Mouse (Mus musculus) CH12.LX (cell line): ENCODE data around the gene Nbas. TPM values are rescaled to one million over a fixed set of nuclear protein-coding genes. Genes with fewer than 3 reads are reported as not detected.

ENCODE experiments used
- DNase-seq: peaks from one replicate; pipeline ENCODE4 v3.0.0-alpha.2; 2013; ENCODE audit errors: extremely low read depth
- H3K27ac ChIP-seq: 2 replicates; pipeline ENCODE4 v1.5.1; 2012; ENCODE audit warnings: low read depth, mild to moderate bottlenecking, control low read depth, moderate library complexity; ENCODE audit not compliant: insufficient read depth
- H3K27me3 ChIP-seq: replicated peaks from 2 replicates; pipeline ENCODE3; 2012; ENCODE audit warnings: inconsistent platforms
- H3K36me3 ChIP-seq, 2 experiments: replicated peaks in 1 of 2; 2 replicates each; pipeline versions ENCODE3 to v1.6.1; 2012; ENCODE audit warnings: inconsistent platforms in 1 of 2, low read length in 1 of 2, mild to moderate bottlenecking in 1 of 2, mixed read lengths in 1 of 2, moderate library complexity in 1 of 2; ENCODE audit not compliant: control insufficient read depth in 1 of 2, insufficient read depth in 1 of 2
- H3K4me1 ChIP-seq, 2 experiments: 2 replicates each; pipeline ENCODE4 v1.6.1; 2012; ENCODE audit warnings: inconsistent platforms in 1 of 2, moderate library complexity in 1 of 2; ENCODE audit not compliant: insufficient read depth in 2 of 2, control insufficient read depth in 1 of 2
- H3K4me2 ChIP-seq: 2 replicates; pipeline ENCODE4 v1.6.1; 2012; ENCODE audit warnings: low read depth, mild to moderate bottlenecking, control low read depth; ENCODE audit not compliant: poor library complexity, insufficient read depth, severe bottlenecking
- H3K4me3 ChIP-seq, 3 experiments: fragments of 150-350 bp in 1 of 3; sonication (generic) in 1 of 3; replicated peaks in 1 of 3; 2 replicates each; pipeline versions ENCODE3 to v1.5.1; 2011 to 2012; ENCODE audit warnings: low read depth in 2 of 3, low read length in 2 of 3, mild to moderate bottlenecking in 2 of 3, moderate library complexity in 2 of 3, control low read depth in 1 of 3, improper control_type of control experiment in 1 of 3, inconsistent platforms in 1 of 3, mixed read lengths in 1 of 3; ENCODE audit not compliant: poor library complexity in 1 of 3
- H3K79me2 ChIP-seq: replicated peaks from 2 replicates; pipeline ENCODE4 v1.6.1; 2012; ENCODE audit warnings: mild to moderate bottlenecking, moderate library complexity; ENCODE audit not compliant: control insufficient read depth, poor library complexity, insufficient read depth, severe bottlenecking; ENCODE audit errors: extremely low read depth
- H3K9ac ChIP-seq: 2 replicates; pipeline ENCODE4 v1.6.1; 2012; ENCODE audit warnings: low read depth, mild to moderate bottlenecking, control low read depth, moderate library complexity; ENCODE audit not compliant: insufficient read depth
- H3K9me3 ChIP-seq: replicated peaks from 2 replicates; pipeline ENCODE3; 2012; ENCODE audit warnings: low read length, inconsistent platforms, mixed read lengths
- CHD1 ChIP-seq: IDR thresholded peaks from 2 replicates; pipeline ENCODE4 v1.6.1; 2012; ENCODE audit warnings: low read depth, low read length, improper control_type of control experiment, inconsistent platforms
- CHD2 ChIP-seq: IDR thresholded peaks from 2 replicates; pipeline ENCODE4 v1.6.1; 2011; ENCODE audit warnings: low read length, improper control_type of control experiment
- E2F4 ChIP-seq: IDR thresholded peaks from 2 replicates; pipeline ENCODE4 v1.6.1; 2011; ENCODE audit warnings: low read depth, low read length, improper control_type of control experiment; ENCODE audit not compliant: insufficient replicate concordance
- EP300 ChIP-seq: IDR thresholded peaks from 2 replicates; pipeline ENCODE4 v1.6.1; 2011; ENCODE audit warnings: low read length, improper control_type of control experiment
- IRF4 ChIP-seq: IDR thresholded peaks from 2 replicates; pipeline ENCODE4 v1.6.1; 2014; ENCODE audit warnings: low read depth, mild to moderate bottlenecking, inconsistent platforms, low read length, improper control_type of control experiment
- JUN ChIP-seq: IDR thresholded peaks from 2 replicates; pipeline ENCODE4 v1.6.1; 2011; ENCODE audit warnings: low read depth, mild to moderate bottlenecking, low read length, improper control_type of control experiment, moderate library complexity; ENCODE audit not compliant: insufficient read depth
- JUND ChIP-seq: conservative IDR thresholded peaks from 2 replicates; pipeline ENCODE4 v1.6.1; 2011; ENCODE audit warnings: low read depth, low read length, improper control_type of control experiment
- MAFK ChIP-seq: IDR thresholded peaks from 2 replicates; pipeline ENCODE4 v1.6.1; 2011; ENCODE audit warnings: low read length, improper control_type of control experiment; ENCODE audit not compliant: insufficient replicate concordance
- MAX ChIP-seq: IDR thresholded peaks from 2 replicates; pipeline ENCODE4 v1.6.1; 2011; ENCODE audit warnings: low read length, improper control_type of control experiment
- MAZ ChIP-seq: IDR thresholded peaks from 2 replicates; pipeline ENCODE4 v1.6.1; 2012; ENCODE audit warnings: low read depth, mild to moderate bottlenecking, inconsistent platforms, low read length, improper control_type of control experiment, moderate library complexity
- MXI1 ChIP-seq: IDR thresholded peaks from 2 replicates; pipeline ENCODE4 v1.6.1; 2011; ENCODE audit warnings: mild to moderate bottlenecking, low read depth, low read length, improper control_type of control experiment
- NRF1 ChIP-seq: IDR thresholded peaks from 2 replicates; pipeline ENCODE4 v1.6.1; 2014; ENCODE audit warnings: low read depth, mild to moderate bottlenecking, inconsistent platforms, low read length, improper control_type of control experiment, moderate library complexity
- PAX5 ChIP-seq: IDR thresholded peaks from 2 replicates; pipeline ENCODE4 v1.6.1; 2012; ENCODE audit warnings: low read length, inconsistent platforms, mixed read lengths
- POLR2A ChIP-seq: IDR thresholded peaks from 2 replicates; pipeline ENCODE4 v1.6.1; 2011; ENCODE audit warnings: low read depth, mild to moderate bottlenecking, improper control_type of control experiment, low read length
- RAD21 ChIP-seq: IDR thresholded peaks from 2 replicates; pipeline ENCODE4 v1.6.1; 2011; ENCODE audit warnings: low read depth, mild to moderate bottlenecking, low read length, improper control_type of control experiment, moderate library complexity
- SIN3A ChIP-seq: IDR thresholded peaks from 2 replicates; pipeline ENCODE4 v1.6.1; 2012; ENCODE audit warnings: low read length, improper control_type of control experiment, inconsistent platforms
- TCF12 ChIP-seq: IDR thresholded peaks from 2 replicates; pipeline ENCODE4 v1.6.1; 2014; ENCODE audit warnings: low read depth, mild to moderate bottlenecking, inconsistent platforms, low read length, improper control_type of control experiment
- UBTF ChIP-seq: IDR thresholded peaks from 2 replicates; pipeline ENCODE4 v1.6.1; 2012; ENCODE audit warnings: low read depth, mild to moderate bottlenecking, inconsistent platforms, low read length, improper control_type of control experiment, moderate library complexity
- USF2 ChIP-seq: conservative IDR thresholded peaks from 2 replicates; pipeline ENCODE4 v1.6.1; 2011; ENCODE audit warnings: low read depth, low read length, improper control_type of control experiment
- ZKSCAN1 ChIP-seq: IDR thresholded peaks from 2 replicates; pipeline ENCODE4 v1.6.1; 2012; ENCODE audit warnings: low read depth, inconsistent platforms, low read length, improper control_type of control experiment, borderline replicate concordance
- ZMIZ1 ChIP-seq: IDR thresholded peaks from 2 replicates; pipeline ENCODE4 v1.6.1; 2012; ENCODE audit warnings: low read depth, mild to moderate bottlenecking, inconsistent platforms, low read length, improper control_type of control experiment
- ZNF384 ChIP-seq: IDR thresholded peaks from 2 replicates; pipeline ENCODE4 v1.6.1; 2012; ENCODE audit warnings: low read depth, low read length, improper control_type of control experiment, inconsistent platforms
- dilution Hi-C: fragments of 300-500 bp; cut with MboI; formaldehyde crosslinking; loops from 2 replicates; pipeline ENCODE4 v1.14.3; 2020; ENCODE audit warnings: low sequenced_read_pairs; ENCODE audit not compliant: extremely low pct_unique_long_range_greater_than_20kb, extremely low pct_ligation_motif_present
- in situ Hi-C: fragments of 300-500 bp; cut with MboI; formaldehyde crosslinking; loops from 3 replicates; pipeline ENCODE4 v1.14.3; 2019; ENCODE audit warnings: low sequenced_read_pairs, low pct_ligation_motif_present, low pct_unique_long_range_greater_than_20kb, mixed read lengths
- polyA plus RNA-seq: library from polyadenylated mRNA; unstranded; fragments of >175 nt; gene quantifications from 2 replicates; pipeline ENCODE4 v1.2.1, GENCODE M21; 2012; ENCODE audit warnings: low read depth; ENCODE audit not compliant: insufficient read length
- total RNA-seq, 2 experiments: library from RNA; depleted of rRNA; stranded (reverse); fragments of 300-350 nt in 1 of 2; fragments of >200 nt in 1 of 2; gene quantifications; 2 replicates each; pipeline ENCODE4 v1.2.3; 2012 to 2014

The Nbas gene
- total and polyA plus RNA-seq, 3 experiments: 16.9 to 51.6 (median 22.1) TPM

GRCm38 (mm10) chr12:13303037-13303436 lies 34.1 kb downstream of the Nbas start:
- Histone ChIP-seq H3K36me3 (peaks cover 46 to 80% of the 10 kb centered on the region in 2 experiments), H3K4me3 (no peak overlapping the region), H3K79me2 (no peaks in the 10 kb centered on the region), H3K9ac (no peak overlapping the region), H3K27ac (no peak overlapping the region), H3K4me2 (no peak overlapping the region), H3K4me1 (no peaks in the 10 kb centered on the region), H3K9me3 (no peaks in the 10 kb centered on the region), H3K27me3 (no peaks in the 10 kb centered on the region)
- TF ChIP-seq PAX5: no peak
- no peak for TF ChIP-seq RAD21
- no peak for TF ChIP-seq UBTF
- no peak for TF ChIP-seq POLR2A
- TF ChIP-seq E2F4: no peak
- TF ChIP-seq TCF12: no peak
- no peak for TF ChIP-seq MAZ
- TF ChIP-seq CHD2: no peak
- no peak for TF ChIP-seq CHD1
- dilution Hi-C loops (no loop called here), in situ Hi-C loops (no loop called here)
- no peak for DNase-seq

GRCm38 (mm10) chr12:13313966-13314365 lies 45.0 kb downstream of the Nbas start:
- TF ChIP-seq MXI1 (no peak), EP300 (no peak), E2F4 (no peak), JUN (no peak), SIN3A (no peak), NRF1 (no peak), ZMIZ1 (no peak), ZKSCAN1 (no peak), USF2 (no peak), TCF12 (no peak), MAFK (no peak), MAZ (no peak), ZNF384 (no peak), JUND (no peak), IRF4 (no peak), CHD2 (no peak), MAX (no peak)
- 0 out of 2 replicates have a peak, but pooled peaks cover 2% of the 10 kb centered on the region for H3K79me2 ChIP-seq
- H3K9me3 ChIP-seq: no peaks in the 10 kb centered on the region
- in situ Hi-C loops (no loop called here), dilution Hi-C loops (no loop called here)
- H3K27ac ChIP-seq: no peak overlapping the region
- H3K9ac ChIP-seq: no peak overlapping the region
- H3K27me3 ChIP-seq: no peaks in the 10 kb centered on the region
- H3K4me2 ChIP-seq: no peak overlapping the region
- peaks cover 42 to 68% of the 10 kb centered on the region in 2 experiments for H3K36me3 ChIP-seq
- no peak for DNase-seq
- H3K4me3 ChIP-seq: no peak overlapping the region
- no peaks in the 10 kb centered on the region for H3K4me1 ChIP-seq
